Mouse (Mus musculus): Measurements from ENCODE around the gene Tspan17.

DNA sequence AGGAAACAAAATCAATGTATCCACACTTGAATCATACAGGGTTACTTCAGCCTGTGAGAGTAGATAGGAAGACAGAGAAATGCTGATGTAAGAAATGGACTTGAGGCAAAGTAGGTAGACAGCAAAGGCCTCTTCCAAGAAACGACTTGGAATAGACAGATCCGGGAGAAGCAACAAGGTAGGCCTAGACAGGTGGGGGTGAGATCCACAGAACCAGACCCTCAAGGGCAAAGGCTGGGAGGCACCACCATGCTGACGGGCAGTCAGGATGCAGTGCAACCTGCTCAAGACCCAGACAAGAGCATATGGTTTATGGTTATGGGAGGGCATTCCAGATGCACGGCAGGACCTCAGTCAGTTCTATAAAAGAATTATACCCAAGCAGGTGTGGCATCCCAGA lies 22.2 kb upstream of the Tspan17 start:
- TF ChIP-seq CTCF (IDR thresholded peaks at IDR 0.05; ENCODE audit: borderline replicate concordance, insufficient read depth, low read depth, low read length) (no peak), POLR2A (IDR thresholded peaks at IDR 0.05; ENCODE audit: borderline replicate concordance, insufficient read depth, low read length) (no peak)

All from cerebellum, adult 2 months (tissue).